Mouse (Mus musculus) hematopoietic stem cell, adult 5-6 weeks (primary cell): ENCODE measurements around the gene Lpcat3. TPM values are rescaled to one million over a fixed set of nuclear protein-coding genes. Genes with fewer than 3 reads are reported as not detected.

Source experiments
- ATAC-seq, 2 experiments: fragments of 125-278 bp in 1 of 2; replicated peaks in 1 of 2; 2 replicates each; pipeline ENCODE4 v1.8.0; 2016 to 2017; ENCODE audit warnings: inconsistent platforms in 2 of 2, mild to moderate bottlenecking in 2 of 2, moderate number of reproducible peaks in 2 of 2, low read depth in 1 of 2, moderate TSS enrichment in 1 of 2; ENCODE audit not compliant: low FRiP score in 2 of 2, poor library complexity in 2 of 2, severe bottlenecking in 2 of 2, insufficient read depth in 1 of 2, low TSS enrichment in 1 of 2
- total RNA-seq: library from RNA; stranded (forward); fragments of 172-1452, 232-1000 nt; gene quantifications from 2 replicates; pipeline ENCODE4 v1.2.3, GENCODE M21; 2017

Gene Lpcat3
- total RNA-seq, 1 experiment from 2014 or later: 28.5 TPM

DNA sequence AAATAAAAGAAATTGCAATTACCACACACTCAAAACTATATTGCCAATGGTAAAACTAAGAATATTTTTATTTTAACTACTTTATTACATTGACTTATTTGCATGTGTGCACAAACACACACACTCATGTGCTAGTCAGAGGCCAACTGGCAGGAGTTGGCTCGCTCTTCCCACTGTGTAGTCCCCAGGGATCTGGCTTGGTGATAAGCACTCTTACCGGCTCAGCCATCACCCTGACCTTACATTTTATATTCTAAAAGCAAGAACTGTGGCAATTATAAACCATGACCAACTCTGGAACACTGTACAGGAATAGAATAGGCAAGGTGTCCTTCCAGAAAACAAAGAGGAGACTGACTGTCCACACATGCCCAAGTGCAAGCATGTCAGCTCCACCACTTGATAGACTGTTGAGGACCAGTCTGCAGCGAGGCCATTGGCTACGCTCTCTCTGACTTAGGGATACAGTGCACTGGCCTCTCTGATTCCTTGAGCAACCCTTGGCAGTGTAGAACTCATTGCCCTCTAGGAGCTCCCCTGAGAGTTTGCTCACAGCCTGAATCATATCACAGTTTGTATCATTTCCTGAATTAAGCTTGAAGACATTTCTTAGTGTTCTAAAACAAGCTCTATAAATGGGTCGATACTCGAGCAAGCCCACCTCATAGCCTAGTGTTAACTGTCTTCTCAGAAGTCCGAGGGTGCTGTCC, 33.8 kb downstream of the Lpcat3 start:
- ATAC-seq: no peak

GRCm38 (mm10) chr6:124698751-124699150, 35.9 kb downstream of the Lpcat3 start:
- ATAC-seq: no peak

- ATAC-seq: no peak
These were observed 36.5 kb downstream of the Lpcat3 start for GRCm38 (mm10) chr6:124699366-124699765.

DNA sequence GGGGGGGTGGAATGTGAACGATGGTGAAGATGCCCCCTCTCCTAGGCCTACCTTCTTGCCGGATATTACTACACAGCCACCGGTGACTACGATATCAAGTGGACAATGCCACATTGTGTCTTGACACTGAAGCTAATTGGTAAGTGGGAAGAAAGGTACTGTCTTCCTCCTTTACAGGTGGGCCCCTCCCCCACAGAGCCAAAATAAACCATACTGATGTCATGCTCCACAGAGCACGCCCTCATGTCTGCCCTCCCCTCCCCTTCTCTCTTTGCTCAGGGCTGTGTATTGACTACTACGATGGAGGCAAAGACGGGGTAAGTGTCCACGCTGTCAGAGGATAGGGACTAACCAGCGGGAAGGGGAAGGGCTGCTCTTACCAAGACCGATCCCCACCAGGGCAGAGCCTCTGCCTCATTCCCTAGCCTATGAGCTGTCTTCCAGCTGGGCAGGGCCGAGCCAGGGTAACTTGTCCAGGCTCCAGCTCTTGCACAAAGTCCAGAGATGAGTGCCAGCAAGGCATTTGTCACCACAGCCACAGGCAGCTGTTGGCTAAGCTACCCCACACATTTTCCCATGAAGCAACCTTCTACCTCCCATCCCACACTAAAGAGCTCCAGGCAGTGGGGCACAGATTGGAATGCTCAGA, 37.3 kb downstream of the Lpcat3 start:
- no peak for ATAC-seq

- no peak for ATAC-seq
These were observed 38.5 kb downstream of the Lpcat3 start for GRCm38 (mm10) chr6:124701338-124701737.

DNA sequence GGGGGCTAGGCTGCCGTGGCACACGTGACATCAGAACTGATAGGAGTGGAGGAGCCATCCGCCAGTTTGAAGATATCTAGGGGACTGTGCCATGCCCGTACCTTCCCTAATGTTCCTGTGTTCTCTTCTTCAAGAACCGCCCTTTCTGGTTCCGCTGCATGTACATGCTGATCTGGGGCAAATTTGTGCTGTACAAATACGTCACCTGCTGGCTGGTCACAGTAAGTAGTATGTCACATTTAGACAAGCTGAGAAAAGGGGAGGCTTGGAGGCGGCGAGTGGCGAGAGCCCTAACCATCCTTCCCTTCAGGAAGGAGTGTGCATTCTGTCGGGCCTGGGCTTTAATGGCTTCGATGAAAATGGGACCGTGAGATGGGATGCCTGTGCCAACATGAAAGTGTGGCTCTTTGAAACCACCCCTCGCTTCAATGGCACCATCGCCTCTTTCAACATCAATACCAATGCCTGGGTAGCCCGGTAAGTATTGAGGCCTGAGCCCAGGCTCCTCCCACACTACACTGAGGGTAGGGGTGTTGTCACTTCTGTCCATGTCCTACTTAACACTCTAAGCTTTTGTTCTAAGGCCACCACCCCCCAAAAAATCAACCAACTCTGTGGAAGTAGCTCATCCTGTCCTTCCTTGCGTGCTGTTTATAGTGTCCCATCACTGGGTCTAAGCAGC, 39.4 kb downstream of the Lpcat3 start:
- no peak for ATAC-seq

DNA sequence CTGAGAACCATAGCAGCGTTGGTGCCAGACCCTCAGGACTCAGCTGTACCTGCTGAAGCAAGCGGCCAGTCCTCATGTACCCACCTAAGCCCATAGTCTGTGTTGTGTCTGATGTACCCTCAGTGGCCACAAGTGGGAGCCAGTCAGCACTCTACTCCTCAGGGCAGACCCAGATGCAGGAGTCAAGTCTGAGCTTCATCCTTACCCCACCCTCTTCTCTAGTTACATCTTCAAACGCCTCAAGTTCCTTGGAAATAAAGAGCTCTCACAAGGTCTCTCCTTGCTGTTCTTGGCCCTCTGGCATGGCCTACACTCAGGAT, 39.9 kb downstream of the Lpcat3 start:
- peak; percentile 86 to 89 for ATAC-seq

DNA sequence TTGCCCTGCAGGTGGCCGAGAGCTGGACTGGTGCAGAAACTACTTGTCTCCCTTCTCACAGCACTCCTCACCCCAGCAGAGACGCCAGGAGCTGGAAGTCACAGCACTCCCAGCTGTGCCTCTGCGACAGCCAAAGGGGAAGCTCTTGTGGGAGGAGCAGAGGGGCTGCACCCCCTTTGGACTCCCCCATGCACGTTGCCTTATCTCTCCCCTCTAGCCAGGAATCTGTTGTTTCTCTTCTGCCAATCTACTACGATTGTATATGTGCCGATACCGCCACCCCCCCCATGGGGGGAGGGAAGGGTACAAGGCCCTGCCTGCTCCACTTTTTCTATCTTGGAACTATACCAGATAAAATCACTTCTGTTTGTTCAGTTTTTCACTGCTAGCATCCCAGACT, 41.0 kb downstream of the Lpcat3 start:
- ATAC-seq: no peak

GRCm38 (mm10) chr6:124704417-124704816, 41.6 kb downstream of the Lpcat3 start:
- ATAC-seq: no peak

GRCm38 (mm10) chr6:124706061-124706627, 43.3 kb downstream of the Lpcat3 start:
- ATAC-seq: no peak

DNA sequence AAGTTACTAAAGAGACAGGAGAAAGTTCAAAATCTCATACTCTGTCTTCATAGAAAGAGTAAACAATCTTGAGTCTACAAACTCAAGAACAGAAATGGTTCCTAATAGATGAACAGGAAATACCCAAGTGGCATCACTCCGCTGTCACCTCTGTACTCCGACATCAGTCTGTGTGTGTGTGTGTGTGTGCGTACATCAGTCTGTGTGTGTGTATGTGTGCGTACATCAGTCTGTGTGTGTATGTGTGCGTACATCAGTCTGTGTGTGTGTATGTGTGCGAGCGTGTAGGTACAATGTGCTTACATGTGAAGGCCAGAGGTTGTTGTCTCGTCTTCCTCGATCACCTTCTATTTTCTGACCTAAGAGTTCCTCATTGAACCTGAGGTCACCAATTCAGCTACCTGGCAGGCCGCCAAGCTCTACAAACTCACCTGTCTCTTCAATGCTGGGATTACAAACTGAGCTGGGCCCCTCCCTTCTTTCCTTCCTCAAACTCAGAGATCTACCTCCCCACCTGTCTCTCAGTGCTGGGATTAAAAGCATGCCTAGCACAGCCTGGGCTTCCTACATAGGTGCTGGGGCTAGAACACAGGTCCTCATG, 45.6 kb downstream of the Lpcat3 start:
- no peak for ATAC-seq

DNA sequence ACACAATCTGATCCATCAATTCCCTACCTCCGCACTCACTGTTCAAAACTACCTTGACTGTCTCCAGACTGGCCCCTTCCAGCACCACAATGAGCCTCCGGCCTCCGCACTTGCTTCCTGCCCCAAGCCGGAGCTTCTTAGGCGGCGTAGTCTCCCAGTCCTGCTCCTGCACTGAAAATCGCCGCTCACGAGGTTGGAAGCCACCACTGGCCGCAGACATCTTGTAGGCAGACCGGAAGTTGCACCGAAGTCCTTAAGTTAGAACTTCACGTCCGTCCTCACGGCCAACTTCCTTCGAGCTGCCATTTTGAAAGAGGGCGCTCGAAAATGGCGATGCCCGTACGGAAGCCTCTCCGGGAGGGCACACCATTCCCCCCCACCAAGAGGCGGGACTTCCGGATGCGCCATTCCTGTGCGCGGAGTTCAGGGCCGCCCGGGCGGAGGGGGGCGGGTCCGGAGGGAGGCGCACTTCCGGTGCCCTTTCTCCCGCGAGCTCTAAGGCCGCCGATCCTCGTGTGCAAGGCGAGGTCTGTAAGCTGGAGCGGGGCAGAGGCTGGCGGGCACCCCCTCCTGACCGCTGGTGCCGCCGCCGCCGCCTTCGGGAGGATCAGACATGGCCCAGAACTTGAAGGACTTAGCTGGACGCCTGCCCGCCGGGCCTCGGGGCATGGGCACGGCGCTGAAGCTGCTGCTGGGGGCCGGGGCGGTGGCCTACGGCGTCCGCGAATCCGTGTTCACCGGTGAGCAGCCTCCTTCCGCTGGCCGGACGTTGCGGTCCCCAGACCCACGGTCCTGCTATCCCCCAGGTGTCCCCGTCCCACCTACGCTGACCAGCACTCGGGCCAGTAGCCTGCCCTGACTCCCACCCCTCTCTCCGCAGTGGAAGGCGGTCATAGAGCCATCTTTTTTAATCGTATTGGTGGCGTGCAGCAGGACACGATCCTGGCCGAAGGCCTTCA, 49.3 kb downstream of the Lpcat3 start, which contains the start of the genes Emg1 and Phb2:
TSS of gene Emg1 (minus strand) at position 355 of the 959 bp plus-strand sequence.
TSS of gene Phb2 (plus strand) at position 513 of the 959 bp plus-strand sequence.
- peak; percentile 92 to 96 for ATAC-seq

GRCm38 (mm10) chr6:124712918-124713317, 50.1 kb downstream of the Lpcat3 start:
- ATAC-seq: no peak

- peak; percentile 48 to 53; a peak in 3 of 4 replicates for ATAC-seq
These were observed 54.1 kb downstream of the Lpcat3 start for GRCm38 (mm10) chr6:124716864-124717490.

DNA sequence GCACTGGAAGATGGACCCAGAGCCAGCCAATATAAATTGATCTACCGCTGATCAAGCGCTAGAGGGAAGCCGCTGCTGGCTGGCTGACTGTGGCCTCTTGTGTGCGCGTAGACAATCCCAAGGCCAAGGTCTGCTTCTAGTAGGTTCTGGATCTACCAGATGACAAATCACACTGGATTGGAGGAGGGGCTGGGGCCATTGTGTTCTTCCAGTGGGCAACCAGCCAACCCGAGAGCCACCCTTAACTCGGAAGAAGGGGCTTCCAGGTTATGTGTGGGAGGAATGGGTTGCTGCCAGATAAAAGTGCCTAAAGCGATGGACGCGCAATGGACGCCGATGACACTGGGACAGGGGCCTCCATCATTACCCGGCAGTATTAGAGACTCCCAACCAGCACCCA, 55.1 kb downstream of the Lpcat3 start:
- ATAC-seq: no peak

GRCm38 (mm10) chr6:124718703-124719102, 55.9 kb downstream of the Lpcat3 start:
- no peak for ATAC-seq
